Mouse (Mus musculus) ovary, adult 10 weeks (tissue): ENCODE results near the gene Gm20869. TPM values are rescaled to one million over a fixed set of nuclear protein-coding genes. Genes with fewer than 3 reads are reported as not detected.

Experiments used
- polyA plus RNA-seq: library from polyadenylated mRNA; stranded (reverse); fragments of 350-450 nt; fragmentation: Illumina TruSeq; extraction: RNeasy Lipid Tissue Mini Kit (QIAGEN cat#74804); gene quantifications from one replicate; pipeline ENCODE4 v1.2.3, GENCODE M21; 2014

The Gm20869 gene
- polyA plus RNA-seq, result not detected

GRCm38 (mm10) chrY:71469149-71469548, at the start of gene Gm20869:
Gm20869 (plus strand) TSS chrY:71469449.

Other genes starting within 250 kb of the Gm20869 start
- gene Gm20870, start 222.6 kb downstream of the Gm20869 start, polyA plus RNA-seq, result not detected